Mouse (Mus musculus): Measurements from ENCODE around the gene Ankrd6.

Ankrd6 gene

DNA sequence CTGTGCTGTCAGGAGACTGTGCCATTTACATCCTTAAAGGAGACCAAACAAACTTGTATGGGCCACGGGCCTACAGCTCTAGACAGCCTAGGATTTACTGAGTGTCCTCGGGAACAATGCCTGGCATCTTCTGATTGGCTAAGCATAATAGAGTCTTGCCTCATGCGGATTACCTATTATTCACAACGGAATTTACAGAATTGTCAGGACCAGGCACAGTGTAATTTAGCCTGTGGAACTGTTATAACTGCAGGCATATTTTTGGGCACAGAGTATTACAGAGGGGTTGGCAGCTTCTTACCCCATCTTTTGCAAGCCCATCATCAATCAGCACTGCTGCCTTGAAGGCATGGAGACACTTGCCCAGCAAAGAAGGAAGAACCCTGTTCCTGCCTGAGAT lies 51.6 kb downstream of the Ankrd6 start:
- no peak for DNase-seq

- DNase-seq: no peak
Measured at GRCm38 (mm10) chr4:32891341-32891740, 59.3 kb downstream of the Ankrd6 start.

DNA sequence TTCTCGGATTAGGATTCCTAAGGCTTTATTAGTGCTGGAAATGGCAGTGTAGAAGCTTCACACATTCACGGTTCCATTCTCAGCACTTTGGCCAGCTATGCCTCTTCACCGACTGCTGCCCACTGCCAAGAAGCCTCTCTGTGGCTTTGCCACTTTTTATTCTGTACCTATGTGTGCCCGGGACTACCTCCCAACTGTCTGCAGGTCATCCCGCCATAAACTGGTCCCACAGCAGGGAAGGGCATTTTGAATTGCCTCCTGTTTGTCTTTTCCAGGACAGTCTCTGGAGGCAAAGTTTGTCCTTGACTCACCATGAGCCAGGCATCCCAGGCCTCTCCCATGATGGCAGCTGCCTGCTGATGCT lies 59.9 kb downstream of the Ankrd6 start:
- DNase-seq: no peak

DNA sequence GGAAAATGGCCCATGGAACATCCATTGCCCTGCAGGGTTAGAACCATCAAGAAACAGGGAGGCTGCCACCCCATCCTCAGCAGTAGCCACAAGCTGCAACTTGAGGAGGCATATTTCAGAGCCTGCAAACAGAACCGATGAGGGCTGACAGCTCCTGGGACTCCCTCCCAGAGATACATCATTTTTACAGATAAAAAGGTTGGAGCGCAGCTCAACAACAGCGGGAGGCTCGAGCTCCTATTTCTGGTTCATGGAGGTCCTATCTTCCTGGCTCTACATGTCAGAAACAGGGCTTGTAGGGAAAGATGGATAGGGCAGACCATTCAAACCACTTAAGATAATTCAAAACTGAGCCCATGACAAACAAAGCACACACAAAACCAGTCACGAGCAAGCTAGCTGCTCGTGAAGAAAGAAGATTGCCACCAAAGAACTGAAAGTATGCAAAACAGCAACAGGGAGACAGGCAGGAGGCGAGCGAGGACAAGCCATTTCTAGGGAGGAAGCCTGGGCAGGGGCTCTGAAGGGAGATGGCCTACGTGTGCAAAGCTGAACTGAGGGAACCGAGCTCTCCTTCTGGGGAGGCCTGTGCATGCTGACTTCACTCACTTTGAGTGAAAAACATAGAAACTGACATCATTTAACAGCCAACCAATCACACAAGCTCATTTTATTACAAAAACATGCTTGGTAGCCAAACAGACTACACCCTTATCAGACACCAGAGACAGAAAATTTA lies 60.5 kb downstream of the Ankrd6 start:
- no peak for DNase-seq

GRCm38 (mm10) chr4:32889246-32889645 lies 61.4 kb downstream of the Ankrd6 start:
- DNase-seq: peak; percentile 79 to 80

GRCm38 (mm10) chr4:32886479-32886878 lies 64.2 kb downstream of the Ankrd6 start:
- DNase-seq: no peak

GRCm38 (mm10) chr4:32884599-32884998 lies 66.0 kb downstream of the Ankrd6 start:
- DNase-seq: no peak

- no peak for DNase-seq
Measured at GRCm38 (mm10) chr4:32881001-32881400, 69.6 kb downstream of the Ankrd6 start.

DNA sequence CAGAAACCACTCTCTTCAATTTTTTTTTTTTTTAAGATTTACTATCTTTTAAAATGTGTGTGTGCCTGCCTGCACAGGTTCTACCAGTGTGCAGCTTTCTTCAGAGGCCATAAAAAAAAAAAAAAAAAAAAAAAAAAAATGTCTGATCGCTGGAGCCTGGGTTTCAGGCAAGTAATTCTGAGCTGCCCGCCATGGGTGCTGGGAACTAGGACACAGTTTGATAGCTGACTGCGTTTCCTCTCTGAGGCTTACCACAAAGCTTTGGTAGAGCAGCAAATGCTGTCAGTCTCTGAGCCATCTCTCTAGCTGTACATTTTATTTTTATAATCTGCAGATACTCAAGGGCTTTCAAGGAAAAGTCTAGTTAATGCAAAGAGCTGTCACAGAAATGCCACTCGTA lies 76.0 kb downstream of the Ankrd6 start:
- DNase-seq: no peak

GRCm38 (mm10) chr4:32872189-32872749 lies 78.4 kb downstream of the Ankrd6 start:
- DNase-seq: no peak

DNA sequence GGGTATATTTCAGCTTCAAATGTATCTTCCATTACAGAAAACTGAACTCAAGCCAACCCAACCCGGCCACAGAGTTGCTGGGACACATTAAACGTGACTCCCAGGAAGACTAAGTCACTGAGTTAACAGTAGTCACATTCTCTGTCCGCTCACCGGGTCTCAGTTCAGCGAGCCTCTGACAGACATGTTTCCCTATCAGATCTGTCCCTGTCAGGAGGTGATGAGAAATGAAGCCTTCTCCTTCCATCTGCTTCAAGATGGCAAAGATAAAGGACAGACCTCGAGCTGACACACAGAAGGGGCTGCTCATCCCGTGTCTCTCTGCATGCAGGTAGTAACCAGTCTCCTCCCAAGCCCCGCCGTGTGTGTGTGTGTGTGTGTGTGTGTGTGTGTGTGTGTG lies 81.3 kb downstream of the Ankrd6 start:
- no peak for DNase-seq

GRCm38 (mm10) chr4:32868858-32869257 lies 81.8 kb downstream of the Ankrd6 start:
- no peak for DNase-seq

- DNase-seq: no peak
Measured at GRCm38 (mm10) chr4:32868437-32868836, 82.2 kb downstream of the Ankrd6 start.

- DNase-seq: peak; percentile 42 to 46
Measured at GRCm38 (mm10) chr4:32867460-32867859, 83.2 kb downstream of the Ankrd6 start.

DNA sequence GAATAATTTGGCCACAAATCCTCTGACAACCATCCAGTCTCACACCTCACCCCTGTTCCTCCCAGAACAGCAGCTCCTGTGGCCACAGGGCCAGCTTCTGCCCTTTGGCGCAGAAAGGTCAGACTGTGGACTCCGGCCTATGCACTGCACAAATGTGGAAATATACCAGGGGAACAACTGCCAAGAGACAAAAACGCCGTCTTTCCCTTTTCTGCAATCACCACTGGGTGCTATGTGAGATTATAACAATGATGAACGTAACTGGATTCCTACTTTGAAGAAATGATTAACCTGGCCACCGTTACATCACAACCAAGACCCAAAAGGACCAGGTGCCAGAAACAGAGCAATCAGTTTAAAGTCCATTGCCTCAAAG lies 85.8 kb downstream of the Ankrd6 start:
- DNase-seq: no peak

DNA sequence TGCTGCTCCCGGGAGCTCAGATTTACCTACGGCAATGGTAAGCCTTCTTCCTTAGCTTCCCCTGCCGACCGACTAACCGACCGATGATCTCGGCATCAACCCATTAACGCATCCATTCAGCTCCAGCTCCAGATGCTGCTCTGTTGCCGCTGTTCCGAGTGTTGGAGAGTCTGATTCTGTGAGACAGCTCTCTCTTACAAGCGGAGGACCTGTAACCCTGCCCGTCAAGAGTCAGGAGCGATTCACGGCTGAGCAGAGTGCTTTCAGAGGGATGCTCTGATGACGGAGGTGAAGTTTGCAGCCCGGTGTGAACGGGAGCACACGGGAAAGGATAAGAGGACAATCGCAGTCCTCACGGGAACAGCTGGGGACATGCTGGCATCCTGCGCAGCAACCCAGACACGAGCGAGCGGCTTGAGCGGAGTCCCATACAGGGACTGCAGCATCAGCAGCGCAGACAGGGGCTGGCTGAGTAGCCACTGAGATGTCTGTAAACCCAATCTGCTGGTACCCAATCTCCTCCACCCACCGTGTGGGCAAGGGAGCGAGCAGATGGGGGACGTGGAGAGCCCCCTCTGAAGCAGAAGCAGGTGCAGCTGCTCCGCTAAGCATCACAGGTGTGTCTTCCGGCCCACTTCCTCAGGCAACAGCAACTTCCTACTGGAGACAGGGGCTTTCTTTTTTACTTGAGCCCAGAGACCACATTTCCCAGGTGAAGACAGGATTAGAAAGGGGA lies 86.3 kb downstream of the Ankrd6 start:
- peak; percentile 20 to 30 for DNase-seq

DNA sequence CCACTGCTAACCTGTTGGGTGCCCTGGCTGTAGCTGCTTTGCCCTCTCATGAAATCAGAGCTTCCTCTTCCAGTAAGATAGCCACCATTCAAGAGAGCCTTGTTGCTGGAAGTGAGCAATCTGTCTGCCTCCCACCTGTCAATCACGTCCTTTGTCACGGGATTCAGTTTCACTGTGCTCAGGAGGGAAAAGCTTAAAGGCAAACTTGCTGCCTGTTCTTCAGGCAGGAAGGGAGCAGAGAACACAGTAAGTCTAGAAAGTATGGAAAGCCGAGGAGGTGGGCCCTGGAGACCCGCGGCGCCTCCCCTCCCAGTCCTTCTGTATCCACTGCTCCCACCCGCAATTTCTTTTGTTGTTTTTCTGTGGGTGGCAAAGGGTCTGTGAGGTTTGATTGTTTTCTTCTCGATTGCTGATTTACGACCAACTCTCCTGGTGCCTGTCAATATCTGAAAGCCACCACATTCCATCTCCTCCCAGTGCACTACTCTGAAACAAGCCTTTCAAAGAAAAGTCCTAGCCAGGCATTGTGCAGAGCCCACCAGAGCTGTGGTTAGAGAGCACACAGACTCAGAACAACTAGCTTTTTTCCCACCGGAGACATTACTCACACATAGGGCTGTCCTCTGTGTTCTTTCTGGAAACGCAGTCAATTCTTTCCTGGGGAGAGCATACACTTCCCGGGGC lies 87.1 kb downstream of the Ankrd6 start:
- no peak for DNase-seq

DNA sequence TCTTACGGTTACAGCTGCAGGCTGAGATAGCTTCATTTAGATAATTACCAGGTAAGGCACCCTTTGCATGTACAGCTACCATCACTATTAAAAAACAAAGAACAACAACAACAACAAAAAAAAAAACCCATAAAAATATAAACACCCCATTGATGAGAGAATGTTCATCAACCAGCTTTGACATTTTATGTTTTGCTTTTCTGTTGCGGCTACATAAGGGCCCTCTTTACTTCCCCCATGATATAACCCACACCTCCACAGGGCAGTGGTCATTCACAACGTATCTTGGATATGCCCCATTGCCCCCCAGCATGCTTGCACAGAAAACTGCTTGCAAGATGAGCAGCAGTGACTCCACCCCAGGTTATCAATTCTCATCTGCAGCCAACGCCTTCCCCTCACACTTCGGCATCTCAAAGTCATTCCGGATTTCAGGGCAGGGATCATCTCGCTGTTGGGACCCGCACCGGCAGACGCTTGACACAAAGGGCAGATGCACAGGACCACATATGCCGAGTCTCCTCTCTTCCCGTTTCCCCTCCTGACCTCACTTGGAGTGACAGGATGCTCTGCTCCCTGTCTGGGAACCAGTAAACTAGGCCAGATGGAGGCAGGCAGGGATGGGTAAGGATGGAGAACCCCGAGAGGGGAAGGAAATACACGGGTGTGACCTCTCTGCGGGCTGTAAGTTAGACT lies 87.7 kb downstream of the Ankrd6 start:
- peak; percentile 33 to 36 for DNase-seq

GRCm38 (mm10) chr4:32862011-32862750 lies 88.5 kb downstream of the Ankrd6 start:
- DNase-seq: peak; percentile 24 to 25

DNA sequence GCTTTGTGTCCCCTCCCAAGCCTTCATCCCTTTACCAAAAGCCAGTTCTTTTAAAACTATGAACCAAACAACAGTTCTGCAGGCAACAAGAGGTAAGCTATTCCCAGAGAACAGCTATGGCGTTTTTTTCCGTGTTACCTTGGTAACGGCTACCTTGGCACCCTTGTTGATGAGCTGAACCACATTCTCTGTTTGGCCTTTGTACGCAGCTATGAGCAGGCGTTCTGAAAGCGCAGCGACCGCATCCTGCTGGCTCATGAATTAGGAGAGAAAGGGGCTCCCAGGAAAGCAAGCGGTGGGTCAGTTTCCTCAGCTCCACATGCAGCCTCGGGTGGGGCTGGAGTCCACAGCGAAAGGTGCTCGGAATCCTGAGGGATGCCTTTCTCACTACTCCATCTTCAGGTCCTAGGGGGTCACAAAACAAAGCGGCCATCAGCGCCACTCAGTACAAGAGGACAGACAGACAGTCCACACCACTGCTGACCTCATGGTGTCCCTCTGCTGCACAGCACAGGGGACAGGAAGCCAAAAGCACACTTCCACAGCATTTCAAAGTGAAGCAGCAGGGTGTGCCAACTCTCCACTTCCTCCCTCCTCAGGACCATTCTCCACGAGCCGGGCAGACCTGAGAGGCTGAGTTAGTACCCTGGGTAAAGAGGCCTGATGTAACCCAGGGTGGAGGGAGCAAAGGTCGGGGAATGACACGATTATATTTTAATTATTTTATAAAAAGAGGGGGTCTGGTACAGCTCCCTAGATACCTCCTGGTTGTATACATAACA lies 90.3 kb downstream of the Ankrd6 start:
- DNase-seq: peak; percentile 61 to 63

- no peak for DNase-seq
Measured at GRCm38 (mm10) chr4:32855580-32855979, 95.1 kb downstream of the Ankrd6 start.
